Mouse (Mus musculus): Measurements from ENCODE around the gene Fkbp6. TPM values are rescaled to one million over a fixed set of nuclear protein-coding genes. Genes with fewer than 3 reads are reported as not detected.

Fkbp6 gene
- polyA plus RNA-seq, 1 experiment from 2014 or later, result 0.34 TPM

DNA sequence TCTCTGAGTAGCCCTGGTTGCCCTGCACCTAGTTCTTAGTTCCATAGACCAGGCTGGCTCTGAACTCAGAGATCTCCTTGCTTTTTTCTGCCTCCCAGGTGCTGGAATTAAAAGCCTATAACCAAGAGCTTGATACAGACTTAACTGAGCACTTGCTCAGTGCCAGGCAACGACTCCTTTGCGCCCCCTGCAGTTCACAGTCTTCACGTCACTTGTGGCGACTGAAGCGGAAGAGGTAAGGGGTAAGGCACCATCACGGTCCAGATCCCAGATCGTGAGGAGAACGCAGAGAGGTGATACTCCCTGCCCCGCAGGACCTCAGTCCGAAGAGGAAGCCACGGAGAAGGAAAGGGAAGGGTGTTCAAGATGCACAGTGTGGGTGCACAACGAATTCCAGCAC is 92.3 kb downstream of the Fkbp6 start:
- H3K4me2 ChIP-seq (ENCODE audit: low read length), result no peak overlapping the region
- no peaks in the 10 kb centered on the region for H3K27me3 ChIP-seq (ENCODE audit: control insufficient read depth, insufficient read depth, low read depth, low read length)
- no peak overlapping the region for H3K4me3 ChIP-seq (ENCODE audit: low read depth, low read length)
- H3K36me3 ChIP-seq (ENCODE audit: control insufficient read depth, insufficient read depth, low read length), result no peaks in the 10 kb centered on the region
- H3K9me3 ChIP-seq (replicated peaks; ENCODE audit: control insufficient read depth, low read length, poor library complexity, severe bottlenecking), result no peaks in the 10 kb centered on the region
- 85% methylated on average over 12 of the region's 12 CpGs for whole genome bisulfite sequencing
- H3K27ac ChIP-seq (ENCODE audit: low read length), result peak overlapping the region; percentile 78
- peaks cover 7% of the 10 kb centered on the region; the same call in 1 of the 2 replicates for H3K4me1 ChIP-seq (ENCODE audit: control insufficient read depth, insufficient read depth, low read length)
- no peak for ATAC-seq
- H3K9ac ChIP-seq (ENCODE audit: low read depth, low read length), result no peak overlapping the region

DNA sequence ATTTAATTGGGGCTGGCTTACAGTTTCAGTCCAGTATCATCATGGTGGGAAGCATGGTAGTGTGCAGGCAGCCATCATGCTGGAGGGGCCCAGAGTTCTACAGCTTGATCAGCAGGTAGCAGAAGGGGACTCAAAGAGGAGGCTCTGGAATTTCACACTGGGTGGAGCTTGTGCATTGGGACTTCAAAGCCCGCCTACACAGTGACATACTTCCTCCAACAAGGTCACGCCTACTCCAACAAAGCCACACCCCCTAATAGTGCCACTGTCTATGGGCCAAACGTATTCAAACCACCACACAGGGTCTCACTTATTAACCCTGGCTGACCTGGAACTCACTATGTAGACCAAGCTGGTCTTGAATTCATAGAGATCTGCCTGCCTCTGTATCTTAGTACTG is 93.7 kb downstream of the Fkbp6 start:
- no peak for ATAC-seq

DNA sequence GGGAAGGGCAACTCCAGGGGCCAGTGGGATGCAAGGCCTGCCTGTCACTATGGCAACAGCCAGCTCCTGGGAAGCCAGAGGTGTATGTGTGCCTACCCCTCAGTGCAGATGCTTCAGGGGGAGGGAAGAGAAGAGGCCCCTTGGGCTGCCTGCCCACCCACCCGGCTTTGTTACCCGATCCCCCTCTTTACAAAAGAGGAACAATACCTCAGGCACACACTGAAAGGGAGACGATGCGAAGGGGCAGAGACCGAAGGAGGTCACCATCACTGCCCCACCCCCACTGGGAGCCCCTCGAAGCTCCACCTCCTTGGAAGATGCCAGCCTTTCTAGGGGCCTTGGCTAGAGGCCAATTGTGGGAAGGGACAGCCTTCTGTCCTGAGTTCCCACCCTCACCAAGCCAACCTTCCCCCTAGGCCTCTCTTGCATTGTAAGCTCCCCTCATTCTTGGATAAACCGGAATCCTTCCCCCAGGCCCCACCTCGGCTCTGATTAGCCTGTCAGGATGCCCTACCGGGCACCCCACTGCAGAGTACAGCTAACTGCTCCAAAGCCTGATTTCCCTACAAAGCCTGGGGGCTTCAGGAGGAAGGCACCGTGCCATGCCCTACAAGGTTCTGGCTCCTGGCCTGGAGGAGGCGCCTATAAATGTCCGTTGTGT is 96.0 kb downstream of the Fkbp6 start:
- 6% methylated on average over 12 of the region's 12 CpGs for WGBS
- no peak overlapping the region for H3K4me2 ChIP-seq (ENCODE audit: low read length)
- H3K9me3 ChIP-seq (replicated peaks; ENCODE audit: control insufficient read depth, low read length, poor library complexity, severe bottlenecking), result no peaks in the 10 kb centered on the region
- peaks cover 8% of the 10 kb centered on the region for H3K27me3 ChIP-seq (ENCODE audit: control insufficient read depth, insufficient read depth, low read depth, low read length)
- peak; percentile 66 for ATAC-seq
- H3K27ac ChIP-seq (ENCODE audit: low read length), result peak overlapping the region; percentile 53
- H3K36me3 ChIP-seq (ENCODE audit: control insufficient read depth, insufficient read depth, low read length), result no peaks in the 10 kb centered on the region
- H3K9ac ChIP-seq (ENCODE audit: low read depth, low read length), result no peak overlapping the region
- H3K4me3 ChIP-seq (ENCODE audit: low read depth, low read length), result no peak overlapping the region
- peaks cover 18% of the 10 kb centered on the region for H3K4me1 ChIP-seq (ENCODE audit: control insufficient read depth, insufficient read depth, low read length)

More for the DNA sequence above, 93.7 kb downstream of the Fkbp6 start:
- Histone ChIP-seq H3K9ac (ENCODE audit: low read depth, low read length) (no peak overlapping the region), H3K9me3 (replicated peaks; ENCODE audit: control insufficient read depth, low read length, poor library complexity, severe bottlenecking) (no peaks in the 10 kb centered on the region), H3K4me1 (ENCODE audit: control insufficient read depth, insufficient read depth, low read length) (peaks cover 9% of the 10 kb centered on the region), H3K4me2 (ENCODE audit: low read length) (no peak overlapping the region), H3K36me3 (ENCODE audit: control insufficient read depth, insufficient read depth, low read length) (no peaks in the 10 kb centered on the region), H3K27ac (ENCODE audit: low read length) (no peak overlapping the region), H3K27me3 (ENCODE audit: control insufficient read depth, insufficient read depth, low read depth, low read length) (no peaks in the 10 kb centered on the region), H3K4me3 (ENCODE audit: low read depth, low read length) (no peak overlapping the region)
- 95% methylated on average over 3 of the region's 3 CpGs for WGBS

DNA sequence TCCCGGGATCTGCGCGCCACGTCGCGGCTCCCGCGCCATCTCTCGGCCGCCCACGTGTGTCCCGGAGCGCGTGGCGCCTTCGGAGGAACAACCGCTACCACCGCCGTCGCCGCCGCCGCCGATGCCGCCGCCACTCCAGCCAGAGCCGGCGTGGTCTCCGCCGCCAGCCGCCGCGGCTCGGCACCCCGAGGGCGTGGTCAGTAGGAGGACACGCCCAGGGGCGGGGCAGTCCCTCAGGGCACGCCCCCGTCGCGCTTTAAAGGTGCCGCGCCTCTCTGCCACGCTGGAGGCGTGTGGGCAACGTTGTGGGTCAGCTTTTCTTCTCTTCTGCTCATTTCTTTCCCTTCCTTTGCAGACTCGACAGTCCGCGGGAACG is 98.8 kb downstream of the Fkbp6 start, which contains the start of gene Fzd9:
Gene Fzd9, minus strand, starts transcription at position 152 of the 376 bp plus-strand sequence.
- Histone ChIP-seq H3K27me3 (ENCODE audit: control insufficient read depth, insufficient read depth, low read depth, low read length) (peaks cover 8% of the 10 kb centered on the region), H3K9ac (ENCODE audit: low read depth, low read length) (peak within 1 kb of the TSS; percentile 69), H3K9me3 (replicated peaks; ENCODE audit: control insufficient read depth, low read length, poor library complexity, severe bottlenecking) (no peaks in the 10 kb centered on the region), H3K4me3 (ENCODE audit: low read depth, low read length) (peak within 1 kb of the TSS; percentile 62), H3K27ac (ENCODE audit: low read length) (peak within 1 kb of the TSS; percentile 18; the same call in 1 of the 2 replicates), H3K4me2 (ENCODE audit: low read length) (peak within 1 kb of the TSS; percentile 85), H3K36me3 (ENCODE audit: control insufficient read depth, insufficient read depth, low read length) (peaks cover 2% of the 10 kb centered on the region; the same call in 1 of the 2 replicates), H3K4me1 (ENCODE audit: control insufficient read depth, insufficient read depth, low read length) (peaks cover 11% of the 10 kb centered on the region; the same call in 1 of the 2 replicates)
- ATAC-seq, result peak; percentile 76
- 0% methylated on average over 41 of the region's 51 CpGs for WGBS

DNA sequence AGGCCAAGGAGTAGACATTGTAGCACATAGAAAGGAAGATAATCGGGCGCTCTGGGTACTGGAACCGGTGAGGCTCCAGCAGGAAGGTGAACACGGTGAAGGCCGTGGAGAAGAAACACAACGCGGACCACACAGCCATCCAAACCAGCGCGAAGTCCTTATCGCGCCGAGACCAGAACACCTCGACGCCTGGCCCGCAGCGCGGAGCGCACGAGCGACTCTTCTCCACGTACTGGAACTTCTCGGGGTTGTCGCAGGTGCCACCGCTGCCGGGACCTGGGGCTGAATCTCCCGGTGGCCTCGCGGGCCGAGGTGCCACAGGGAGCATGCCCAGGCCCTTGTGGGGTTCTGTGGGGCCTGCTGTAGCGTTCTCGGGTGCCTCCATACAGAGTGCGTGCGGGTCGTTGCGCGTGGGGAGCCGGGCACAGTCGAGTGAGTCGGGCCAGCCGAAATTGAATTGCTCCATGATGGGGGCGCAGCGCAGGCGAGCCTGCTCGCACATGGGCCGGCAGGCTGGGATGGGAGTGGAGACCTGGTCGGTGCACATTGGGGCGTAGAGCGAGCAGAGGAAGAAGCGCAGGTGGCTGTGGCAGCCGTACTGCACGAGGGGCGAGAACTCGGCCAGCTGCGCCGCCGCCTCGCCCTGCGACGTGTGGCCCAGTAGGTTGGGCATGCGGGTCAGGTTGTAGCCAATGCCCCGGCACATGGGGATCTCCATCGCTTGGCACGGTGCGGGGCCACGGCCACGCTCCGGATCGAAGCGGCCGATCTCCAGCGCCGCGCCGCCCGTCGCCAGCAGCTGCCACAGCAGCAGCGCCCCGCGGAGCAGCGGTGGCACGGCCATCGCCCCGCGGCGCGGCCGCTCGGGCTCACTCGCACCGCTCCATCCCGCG is 99.4 kb downstream of the Fkbp6 start:
- Histone ChIP-seq H3K9ac (ENCODE audit: low read depth, low read length) (peak overlapping the region; percentile 69), H3K4me2 (ENCODE audit: low read length) (peak overlapping the region; percentile 85), H3K27me3 (ENCODE audit: control insufficient read depth, insufficient read depth, low read depth, low read length) (peaks cover 8% of the 10 kb centered on the region), H3K4me3 (ENCODE audit: low read depth, low read length) (peak overlapping the region; percentile 62), H3K9me3 (replicated peaks; ENCODE audit: control insufficient read depth, low read length, poor library complexity, severe bottlenecking) (no peaks in the 10 kb centered on the region), H3K36me3 (ENCODE audit: control insufficient read depth, insufficient read depth, low read length) (peaks cover 2% of the 10 kb centered on the region; the same call in 1 of the 2 replicates), H3K4me1 (ENCODE audit: control insufficient read depth, insufficient read depth, low read length) (peaks cover 11% of the 10 kb centered on the region; the same call in 1 of the 2 replicates), H3K27ac (ENCODE audit: low read length) (peak overlapping the region; percentile 18; the same call in 1 of the 2 replicates)
- under 1% methylated on average over 84 of the region's 92 CpGs for WGBS
- ATAC-seq, result peak; percentile 43

DNA sequence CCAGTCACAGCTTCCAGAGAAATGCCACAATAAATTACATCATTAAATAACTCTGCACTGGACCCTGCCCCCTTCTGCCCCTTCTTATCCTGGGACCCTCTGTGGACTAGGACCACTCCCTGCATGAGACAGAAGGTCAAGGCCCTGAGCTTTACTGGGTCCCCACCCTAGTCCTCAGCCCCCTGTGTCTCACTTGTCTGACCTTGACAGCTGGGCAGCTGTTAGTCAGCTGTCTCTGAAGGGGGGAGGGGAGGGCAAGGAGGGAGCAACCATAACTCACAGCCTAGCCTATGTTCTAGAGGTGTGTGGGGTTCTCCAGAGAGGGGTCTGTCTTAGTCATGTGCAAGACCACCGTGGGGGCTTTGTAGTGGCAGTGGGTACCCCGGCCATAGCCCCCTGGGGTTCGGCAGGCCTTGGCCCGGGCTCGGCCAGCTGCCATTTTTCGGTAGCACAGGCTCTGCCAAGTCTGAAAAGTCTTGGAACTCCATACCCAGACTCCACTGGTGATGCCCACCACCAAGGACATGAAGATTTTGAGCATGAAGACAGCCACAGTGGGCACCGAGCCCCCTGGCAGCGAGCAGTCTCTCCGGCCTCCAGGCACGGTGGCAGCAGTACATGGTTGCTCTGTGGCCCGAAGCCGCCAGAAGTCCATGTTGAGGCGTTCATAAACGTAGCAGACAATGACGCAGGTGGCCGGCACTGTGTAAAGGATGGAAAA is 100.7 kb downstream of the Fkbp6 start:
- Histone ChIP-seq H3K4me1 (ENCODE audit: control insufficient read depth, insufficient read depth, low read length) (peaks cover 11% of the 10 kb centered on the region; the same call in 1 of the 2 replicates), H3K4me3 (ENCODE audit: low read depth, low read length) (peak overlapping the region; percentile 62), H3K9me3 (replicated peaks; ENCODE audit: control insufficient read depth, low read length, poor library complexity, severe bottlenecking) (no peaks in the 10 kb centered on the region), H3K9ac (ENCODE audit: low read depth, low read length) (no peak overlapping the region), H3K27me3 (ENCODE audit: control insufficient read depth, insufficient read depth, low read depth, low read length) (peaks cover 8% of the 10 kb centered on the region), H3K27ac (ENCODE audit: low read length) (no peak overlapping the region), H3K36me3 (ENCODE audit: control insufficient read depth, insufficient read depth, low read length) (peaks cover 13% of the 10 kb centered on the region), H3K4me2 (ENCODE audit: low read length) (peak overlapping the region; percentile 85)
- 75% methylated on average over 16 of the region's 16 CpGs for WGBS
- no peak for ATAC-seq

DNA sequence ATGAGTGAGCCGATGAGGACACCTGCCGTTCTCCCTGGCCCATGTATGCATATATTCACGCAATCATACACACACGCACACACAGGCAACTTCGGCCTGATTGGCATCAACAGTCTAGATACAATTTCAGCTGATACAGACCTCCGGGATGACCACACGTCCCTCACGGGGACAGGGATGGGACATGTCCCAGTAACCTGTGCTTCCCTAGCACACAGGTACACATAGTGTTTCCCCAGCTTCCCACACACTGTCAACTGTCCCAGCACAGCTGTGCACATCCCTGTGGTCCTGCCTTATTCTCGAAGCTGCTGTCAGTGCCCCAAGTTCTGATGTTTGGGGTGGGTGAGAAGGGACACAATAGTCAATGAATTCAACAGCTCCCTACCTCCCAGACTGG is 102.5 kb downstream of the Fkbp6 start:
- no peak overlapping the region for H3K9ac ChIP-seq (ENCODE audit: low read depth, low read length)
- ATAC-seq, result no peak
- 74% methylated on average over 9 of the region's 9 CpGs for WGBS
- peak overlapping the region; percentile 1 for H3K4me3 ChIP-seq (ENCODE audit: low read depth, low read length)
- H3K4me2 ChIP-seq (ENCODE audit: low read length), result peak overlapping the region; percentile 85
- peaks cover 11% of the 10 kb centered on the region; the same call in 1 of the 2 replicates for H3K4me1 ChIP-seq (ENCODE audit: control insufficient read depth, insufficient read depth, low read length)
- H3K27me3 ChIP-seq (ENCODE audit: control insufficient read depth, insufficient read depth, low read depth, low read length), result peaks cover 8% of the 10 kb centered on the region
- peaks cover 25% of the 10 kb centered on the region for H3K36me3 ChIP-seq (ENCODE audit: control insufficient read depth, insufficient read depth, low read length)
- H3K27ac ChIP-seq (ENCODE audit: low read length), result no peak overlapping the region
- no peaks in the 10 kb centered on the region for H3K9me3 ChIP-seq (replicated peaks; ENCODE audit: control insufficient read depth, low read length, poor library complexity, severe bottlenecking)

DNA sequence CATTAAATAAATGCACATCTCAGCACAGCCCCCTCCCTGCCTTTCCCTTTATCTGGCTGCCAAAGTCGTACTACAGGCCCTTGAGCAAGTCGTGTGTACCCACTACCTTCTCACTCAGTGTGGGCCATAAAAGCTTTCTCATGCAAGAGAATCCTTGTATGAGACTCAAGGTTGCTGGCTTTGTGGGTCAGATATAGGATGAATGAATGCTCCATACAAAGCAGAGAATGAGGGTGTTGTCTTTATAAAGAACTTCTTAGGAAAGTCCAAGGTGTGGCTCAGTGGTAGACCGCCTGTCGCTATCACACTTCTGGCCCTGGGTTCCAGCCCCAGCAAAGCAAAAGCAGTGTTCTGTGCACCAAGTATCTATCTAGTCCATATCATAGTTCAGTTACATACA is 103.3 kb downstream of the Fkbp6 start:
- H3K27ac ChIP-seq (ENCODE audit: low read length), result no peak overlapping the region
- H3K36me3 ChIP-seq (ENCODE audit: control insufficient read depth, insufficient read depth, low read length), result peaks cover 30% of the 10 kb centered on the region
- H3K4me2 ChIP-seq (ENCODE audit: low read length), result no peak overlapping the region
- no peak overlapping the region for H3K4me3 ChIP-seq (ENCODE audit: low read depth, low read length)
- H3K9me3 ChIP-seq (replicated peaks; ENCODE audit: control insufficient read depth, low read length, poor library complexity, severe bottlenecking), result no peaks in the 10 kb centered on the region
- 51% methylated on average over 4 of the region's 4 CpGs for WGBS
- no peak overlapping the region for H3K9ac ChIP-seq (ENCODE audit: low read depth, low read length)
- peaks cover 8% of the 10 kb centered on the region for H3K27me3 ChIP-seq (ENCODE audit: control insufficient read depth, insufficient read depth, low read depth, low read length)
- ATAC-seq, result no peak
- H3K4me1 ChIP-seq (ENCODE audit: control insufficient read depth, insufficient read depth, low read length), result peaks cover 11% of the 10 kb centered on the region; the same call in 1 of the 2 replicates

Data from midbrain, embryonic 16.5 days (tissue).